Mouse (Mus musculus): ENCODE measurements at regions not wholly inside any gene's neighbourhood (a gene's known extent, or its start where the extent isn't known, plus 50 kb on each side); places are given as distances from the start of the nearest gene placed in this dataset.

DNA sequence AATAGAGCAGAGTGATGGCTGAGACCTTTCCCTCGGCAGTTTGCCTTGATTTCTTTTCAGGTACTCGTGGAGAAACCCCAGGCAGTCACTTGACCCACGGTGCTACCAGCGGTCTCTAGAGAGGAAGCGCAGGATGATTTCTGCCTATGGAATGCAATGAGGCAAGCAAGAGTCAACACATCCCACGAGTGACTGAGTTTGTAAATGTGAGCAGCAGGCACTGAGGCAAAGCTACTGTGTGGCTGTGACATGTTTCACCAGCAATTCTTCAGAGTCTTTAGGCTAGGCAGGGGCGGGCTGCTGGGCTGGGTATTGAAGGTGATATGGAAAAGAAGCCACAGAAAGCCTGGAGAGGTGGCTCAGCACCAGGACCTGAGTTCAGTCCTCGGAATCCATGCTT, 187.4 kb upstream of the BB014433 start:
- TF ChIP-seq USF1 (IDR thresholded peaks at IDR 0.05; ENCODE audit: low read depth, low read length) (no peak), TBP (IDR thresholded peaks at IDR 0.05; ENCODE audit: low read depth, low read length) (no peak), POLR2A (IDR thresholded peaks at IDR 0.05; ENCODE audit: control insufficient read depth in 1 of 2, insufficient read depth in 1 of 2, low read depth in 1 of 2, low read length in 2 of 2, poor library complexity in 1 of 2) (no peak), GABPA (IDR thresholded peaks at IDR 0.05; ENCODE audit: low read depth, low read length) (no peak), CTCF (IDR thresholded peaks at IDR 0.05 in 2 of 3, conservative IDR thresholded peaks at IDR 0.05 in 1 of 3; ENCODE audit: control insufficient read depth in 1 of 3, insufficient read depth in 1 of 3, low read depth in 2 of 3, low read length in 3 of 3, poor library complexity in 1 of 3, severe bottlenecking in 1 of 3) (no peak), ZC3H11A (IDR thresholded peaks at IDR 0.05; ENCODE audit: low read depth, low read length) (no peak), EP300 (IDR thresholded peaks at IDR 0.05; ENCODE audit: low read depth in 1 of 2, low read length in 2 of 2) (no peak), BHLHE40 (IDR thresholded peaks at IDR 0.05; ENCODE audit: borderline replicate concordance, low read depth, low read length) (no peak), GATA1 (IDR thresholded peaks at IDR 0.05; ENCODE audit: low read depth, low read length) (no peak), UBTF (IDR thresholded peaks at IDR 0.05; ENCODE audit: borderline replicate concordance, insufficient read depth, low read depth, low read length) (no peak), KAT2A (conservative IDR thresholded peaks at IDR 0.05; ENCODE audit: low read depth, low read length) (no peak), MAX (IDR thresholded peaks at IDR 0.05; ENCODE audit: low read length) (no peak), POLR2AphosphoS5 (IDR thresholded peaks at IDR 0.05; ENCODE audit: borderline replicate concordance, low read depth, low read length) (no peak), NELFE (IDR thresholded peaks at IDR 0.05; ENCODE audit: low read depth, low read length) (no peak)

All from MEL (cell line).